Mouse (Mus musculus): ENCODE results near the gene Emilin3.
"Not testable (repeated sequence)": the region's sequence is repeated elsewhere in the genome, so short reads cannot be mapped to it uniquely, and the experiment has no call there.

Gene Emilin3
- long read RNA-seq, experiment 1: 0 reads
- long read RNA-seq, experiment 2: 0 reads

DNA sequence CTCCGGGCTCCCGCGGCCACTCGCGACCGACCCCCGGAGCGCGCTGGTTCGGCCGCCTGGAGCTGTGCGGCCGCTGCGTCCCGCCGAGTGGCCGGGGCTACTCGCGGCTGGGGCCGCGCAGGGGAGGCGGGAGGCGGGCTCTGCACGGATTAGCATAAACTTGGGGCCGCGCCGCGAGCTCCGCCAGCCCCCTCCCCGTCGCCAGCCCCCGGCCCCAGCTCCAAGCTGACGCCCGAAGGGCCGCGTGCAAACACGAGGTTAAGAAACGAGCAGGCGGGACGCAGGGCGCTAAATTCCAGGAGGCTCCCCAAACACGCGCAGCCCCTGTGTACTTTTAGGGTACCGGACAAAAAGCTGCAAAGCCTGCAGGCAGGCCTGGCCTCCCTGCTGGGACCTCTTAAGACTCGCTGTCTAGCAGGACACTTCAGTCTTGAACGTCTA lies at the start of gene Emilin3:
TSS of gene Emilin3 (minus strand) at position 98 of the 441 bp plus-strand sequence.
- intact Hi-C loops (cut with DNase I): no loop called here

DNA sequence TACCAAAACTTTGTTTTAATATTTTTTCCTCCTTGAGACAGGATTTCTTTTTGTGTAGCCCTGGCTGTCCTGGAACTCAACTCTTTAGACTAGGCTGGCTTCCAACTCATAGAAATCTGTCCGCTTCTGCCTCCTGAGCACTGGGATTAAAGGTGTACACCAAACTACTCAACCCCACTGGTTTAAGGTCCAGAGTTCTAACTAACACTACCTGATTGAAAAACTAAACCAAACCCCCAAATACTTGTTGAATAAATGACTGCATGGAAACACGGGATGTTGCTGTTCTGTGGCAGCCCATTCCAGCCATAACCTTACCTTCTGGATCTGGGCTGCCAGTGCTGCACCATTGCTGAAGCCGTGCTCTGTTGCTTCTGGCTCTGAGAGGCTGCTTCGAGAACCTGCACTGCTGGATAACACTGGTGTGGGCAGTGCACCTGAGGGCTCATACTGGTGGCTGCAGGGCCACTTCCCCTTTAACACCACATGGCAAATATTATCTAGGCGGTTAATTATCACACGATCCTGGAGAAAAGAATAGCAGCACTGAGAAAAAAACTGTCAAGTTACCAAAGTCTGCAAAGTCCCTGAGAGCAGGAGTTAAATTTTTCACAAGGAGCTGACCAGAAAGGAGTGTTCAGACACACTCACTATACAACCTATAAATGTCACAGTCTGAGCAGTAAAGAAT lies 49.0 kb upstream of the Emilin3 start:
- intact Hi-C loops (cut with DNase I): no loop called here

DNA sequence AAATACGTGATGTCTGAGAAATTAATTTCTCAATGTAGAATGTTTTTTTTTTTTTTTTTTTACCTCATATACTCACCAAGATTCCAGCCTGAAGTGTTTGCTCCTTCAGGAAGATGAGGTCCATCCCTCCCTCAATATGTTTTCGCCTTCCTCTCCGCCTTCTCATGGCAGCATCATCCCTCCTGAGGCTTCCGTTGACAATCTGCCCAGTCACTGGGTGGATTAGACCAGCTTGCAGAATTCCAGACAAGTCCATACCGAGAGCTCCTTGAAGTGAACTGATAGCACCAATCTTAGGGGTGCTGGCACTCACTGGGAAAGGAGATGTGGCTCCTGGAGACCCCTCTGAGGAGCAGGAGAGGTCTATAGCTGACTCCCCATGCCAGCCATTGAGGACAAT lies 47.8 kb upstream of the Emilin3 start:
- intact Hi-C loops (cut with DNase I): no loop called here

DNA sequence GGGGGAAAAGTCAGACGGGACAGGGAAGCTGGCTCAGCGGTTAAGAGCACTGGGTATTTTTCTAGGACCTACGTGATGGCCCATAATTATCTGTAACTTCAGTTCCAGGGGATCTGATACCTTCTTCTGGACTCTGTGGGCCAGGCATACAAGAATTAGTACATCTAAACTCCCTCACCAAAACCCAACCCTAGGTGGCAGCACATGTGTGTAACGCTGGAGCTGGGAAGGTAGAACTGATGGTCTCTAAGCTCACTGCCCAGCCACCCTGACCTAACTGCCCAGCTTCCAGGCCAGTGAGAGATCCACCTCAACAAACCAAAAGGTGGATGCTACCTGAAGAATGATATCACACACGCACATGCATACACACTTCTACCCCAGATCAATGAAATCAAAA lies 46.6 kb upstream of the Emilin3 start:
- intact Hi-C loops (cut with DNase I): no loop called here

DNA sequence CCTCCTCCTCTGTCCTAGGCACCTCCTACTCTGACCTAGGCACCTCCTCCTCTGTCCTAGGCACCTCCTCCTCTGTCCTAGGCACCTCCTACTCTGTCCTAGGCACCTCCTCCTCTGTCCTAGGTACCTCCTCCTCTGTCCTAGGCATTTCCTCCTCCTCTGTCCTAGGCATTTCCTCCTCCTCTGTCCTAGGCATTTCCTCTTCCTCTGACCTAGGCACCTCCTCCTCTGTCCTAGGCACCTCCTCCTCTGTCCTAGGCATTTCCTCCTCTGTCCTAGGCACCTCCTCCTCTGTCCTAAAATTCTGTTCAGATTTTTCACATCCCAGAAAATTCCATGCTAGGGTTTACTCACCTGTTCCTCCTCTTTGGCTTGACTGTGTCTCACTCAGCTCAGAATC lies 45.7 kb upstream of the Emilin3 start:
- intact Hi-C loops (cut with DNase I): not testable (repeated sequence)

DNA sequence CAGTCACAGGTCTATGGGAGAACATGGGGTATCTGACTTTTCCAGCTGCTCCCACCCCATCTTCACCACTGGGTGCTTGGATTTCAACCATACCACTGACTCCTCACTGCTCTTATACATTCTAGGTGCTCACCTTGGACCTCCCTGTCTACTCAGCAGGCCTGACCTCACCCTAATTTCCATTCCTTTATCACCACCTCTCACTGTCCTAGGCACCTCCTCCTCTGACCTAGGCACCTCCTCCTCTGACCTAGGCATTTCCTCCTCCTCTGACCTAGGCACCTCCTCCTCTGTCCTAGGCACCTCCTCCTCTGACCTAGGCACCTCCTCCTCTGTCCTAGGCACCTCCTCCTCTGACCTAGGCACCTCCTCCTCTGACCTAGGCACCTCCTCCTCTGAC lies 45.2 kb upstream of the Emilin3 start:
- intact Hi-C loops (cut with DNase I): not testable (repeated sequence)

DNA sequence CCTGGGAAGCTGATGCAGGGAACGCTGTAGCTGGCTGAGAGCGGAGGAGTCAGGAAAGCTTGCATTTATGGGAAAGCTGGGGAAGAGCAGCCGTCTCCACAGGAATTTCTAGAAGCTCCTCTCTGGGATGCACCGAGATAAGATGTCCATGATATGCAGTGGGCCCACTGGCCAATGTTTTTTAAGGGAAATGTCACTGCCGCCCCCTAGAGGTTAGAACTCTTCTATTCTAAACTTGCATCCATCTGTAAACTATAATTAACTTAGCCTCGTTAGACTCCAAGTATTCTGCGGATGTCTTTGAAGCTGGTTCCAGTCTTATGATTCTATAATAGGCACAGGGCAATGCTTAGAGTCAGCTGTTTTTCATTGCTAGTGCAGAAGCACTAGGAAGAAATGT lies 43.2 kb upstream of the Emilin3 start:
- intact Hi-C loops (cut with DNase I): no loop called here

DNA sequence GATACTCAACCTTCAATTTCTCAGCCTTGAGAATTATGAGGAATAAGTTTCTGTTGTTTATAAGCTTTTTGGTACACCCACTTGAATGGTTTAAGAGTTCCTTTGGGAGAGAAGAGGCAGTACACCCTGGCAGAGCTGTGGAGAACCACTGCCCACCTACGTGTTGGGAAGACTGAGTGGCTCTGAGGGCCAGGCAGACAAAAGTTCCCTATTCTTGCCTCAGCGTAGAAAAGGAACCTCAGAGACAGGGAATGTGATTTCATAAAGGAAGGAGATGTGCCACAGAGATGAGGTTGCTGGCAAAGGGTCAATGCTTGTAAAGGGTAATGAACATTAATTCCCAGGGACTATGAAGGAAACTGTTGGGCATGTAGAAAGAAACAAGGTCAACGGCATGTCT lies 42.4 kb upstream of the Emilin3 start:
- intact Hi-C loops (cut with DNase I): no loop called here

DNA sequence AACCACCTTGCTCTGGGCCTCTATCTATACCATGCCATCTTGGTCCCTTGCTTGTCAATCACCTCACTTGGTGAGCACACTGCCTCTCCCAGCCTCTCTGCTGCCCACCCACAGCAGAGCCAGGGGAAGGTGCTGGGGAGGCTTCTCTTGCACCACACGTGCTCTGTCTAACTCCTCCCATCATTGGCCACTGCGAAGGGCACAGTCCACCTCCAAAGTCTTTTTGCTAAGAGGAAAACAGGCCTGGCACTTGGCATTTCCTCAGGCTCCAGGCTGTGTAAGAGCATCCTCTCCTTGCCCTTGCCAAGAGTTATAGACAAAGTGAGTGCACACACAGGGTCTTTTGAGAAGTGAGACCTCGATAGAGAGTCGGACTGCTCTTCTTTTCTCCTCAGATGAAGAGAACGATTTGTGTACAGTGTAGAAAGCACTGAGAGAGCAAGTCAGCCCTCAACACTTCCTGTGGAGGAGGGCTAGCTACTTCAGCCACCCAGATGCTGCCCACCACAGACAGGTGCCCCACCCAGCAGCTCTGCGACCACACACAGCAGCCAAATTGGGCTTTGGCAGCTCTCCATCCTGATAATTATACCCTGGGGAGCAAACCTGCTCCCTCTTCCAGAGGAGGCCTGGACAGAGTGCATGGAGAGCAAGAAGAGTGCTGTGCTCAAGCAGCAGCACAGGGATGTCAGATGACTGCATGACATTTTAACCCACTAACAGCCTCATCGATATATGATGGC lies 41.2 kb upstream of the Emilin3 start:
- intact Hi-C loops (cut with DNase I): no loop called here

DNA sequence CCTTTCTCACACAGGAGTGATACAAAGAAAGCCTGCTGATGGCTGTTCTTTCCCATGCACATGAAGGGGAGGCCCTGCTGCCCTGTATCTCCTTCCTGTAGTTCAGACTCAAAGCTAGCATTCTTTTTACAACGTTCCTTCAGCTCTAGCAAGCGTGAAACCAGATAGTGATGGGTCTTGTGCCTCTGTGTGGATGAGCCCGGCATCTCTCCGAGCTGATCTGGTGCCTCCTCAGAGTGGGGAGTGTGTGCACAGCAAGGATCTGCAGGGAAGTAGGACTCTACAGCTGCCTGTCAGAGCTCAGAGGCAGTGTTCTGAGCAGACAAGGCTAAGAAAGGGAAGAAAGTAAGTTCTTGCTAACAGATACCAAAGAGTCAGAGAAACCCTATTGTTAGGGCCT lies 39.5 kb upstream of the Emilin3 start:
- intact Hi-C loops (cut with DNase I): no loop called here

DNA sequence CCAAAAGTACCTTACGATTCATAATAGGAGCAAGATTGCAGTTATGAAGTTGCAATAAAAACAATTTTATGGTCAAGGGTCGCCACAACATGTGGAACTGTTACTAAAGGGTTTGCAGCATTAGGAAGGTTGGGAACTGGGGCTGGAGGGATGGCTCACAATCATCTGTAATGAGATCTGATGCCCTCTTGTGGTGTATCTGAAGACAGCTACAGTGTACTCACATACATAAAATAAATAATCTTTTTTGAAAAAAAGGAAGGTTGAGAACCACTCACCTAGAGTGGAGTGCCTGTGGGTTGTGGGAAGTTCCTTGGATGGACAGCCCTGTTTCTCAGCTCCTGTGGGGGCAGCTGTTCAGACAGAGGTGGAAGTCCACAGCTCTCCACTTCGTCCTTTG lies 30.3 kb upstream of the Emilin3 start:
- intact Hi-C loops (cut with DNase I): no loop called here

DNA sequence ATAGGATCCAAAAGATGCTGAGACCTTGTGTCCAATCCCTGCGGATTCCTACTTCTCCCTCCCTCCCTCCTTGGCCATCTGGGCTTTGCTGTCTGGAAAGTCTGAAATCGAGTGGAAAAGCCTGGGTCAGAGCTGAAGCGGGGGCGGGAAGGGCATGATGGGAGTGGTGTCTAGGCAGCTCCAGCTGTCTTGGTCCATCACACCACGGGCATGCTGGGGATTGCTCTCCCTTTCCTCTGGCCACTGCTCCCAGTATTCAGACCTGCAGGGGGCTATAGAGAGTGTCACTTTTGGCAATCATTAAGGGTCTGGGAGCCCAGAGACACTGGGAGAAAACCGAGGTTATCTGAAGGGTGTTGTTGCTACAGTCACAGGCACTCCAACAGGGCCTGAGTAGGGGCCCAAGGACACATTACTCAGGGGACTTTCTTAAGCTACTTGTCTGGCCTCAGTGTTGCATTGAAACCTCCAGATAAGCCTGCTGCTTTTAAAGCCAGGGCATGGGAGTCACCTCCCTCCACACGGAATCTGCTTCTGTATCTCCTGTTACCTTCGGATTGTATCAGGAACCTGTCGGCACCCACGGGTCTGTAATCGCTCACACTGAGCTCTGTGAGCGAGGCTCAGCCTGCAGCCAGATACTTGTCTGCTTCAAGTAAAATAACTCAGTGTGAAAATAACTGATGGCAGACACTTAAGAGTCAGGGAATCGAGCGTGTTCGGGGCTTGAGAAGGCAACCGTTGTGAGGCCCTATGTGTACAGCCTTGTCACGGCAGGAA lies 29.0 kb upstream of the Emilin3 start:
- intact Hi-C loops (cut with DNase I): no loop called here

DNA sequence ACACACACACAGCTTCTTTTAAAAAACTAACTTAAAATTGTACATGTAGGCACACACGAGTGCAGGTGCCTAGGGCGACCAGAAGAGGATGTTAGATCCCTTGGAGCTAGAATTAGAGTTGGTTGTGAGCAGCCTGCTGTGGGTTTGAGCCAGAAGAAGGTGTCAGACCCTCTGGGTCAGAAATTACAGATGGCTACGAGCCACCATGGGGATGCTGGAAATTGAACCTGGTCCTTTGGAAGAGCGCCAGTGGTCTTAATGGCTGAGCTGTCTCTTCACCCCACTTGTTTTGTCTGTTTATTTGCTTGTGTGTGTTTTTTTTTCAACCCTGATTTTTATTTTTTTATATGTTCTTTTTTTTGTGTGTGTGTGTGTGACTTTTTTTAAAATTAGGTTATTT lies 22.3 kb upstream of the Emilin3 start:
- intact Hi-C loops (cut with DNase I): no loop called here

DNA sequence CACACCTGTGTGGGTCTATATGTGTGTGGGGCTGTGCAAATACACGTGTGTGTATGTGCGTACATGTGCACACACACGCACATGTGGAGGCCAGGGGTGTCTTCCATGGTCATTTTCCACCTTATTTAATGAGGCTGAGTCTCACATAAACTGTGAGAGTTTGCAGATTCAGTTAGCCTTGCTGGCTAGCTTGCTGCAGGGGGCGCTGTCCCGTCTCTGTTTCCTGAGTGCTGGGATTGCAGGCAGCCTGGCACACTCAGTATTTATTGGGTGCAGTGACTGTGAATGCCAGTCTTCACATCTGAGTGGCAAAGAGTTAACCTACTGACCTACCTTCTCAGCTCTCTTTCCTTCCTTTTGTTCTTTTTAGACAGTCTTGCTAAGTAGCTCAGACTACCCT lies 21.8 kb upstream of the Emilin3 start:
- intact Hi-C loops (cut with DNase I): no loop called here

DNA sequence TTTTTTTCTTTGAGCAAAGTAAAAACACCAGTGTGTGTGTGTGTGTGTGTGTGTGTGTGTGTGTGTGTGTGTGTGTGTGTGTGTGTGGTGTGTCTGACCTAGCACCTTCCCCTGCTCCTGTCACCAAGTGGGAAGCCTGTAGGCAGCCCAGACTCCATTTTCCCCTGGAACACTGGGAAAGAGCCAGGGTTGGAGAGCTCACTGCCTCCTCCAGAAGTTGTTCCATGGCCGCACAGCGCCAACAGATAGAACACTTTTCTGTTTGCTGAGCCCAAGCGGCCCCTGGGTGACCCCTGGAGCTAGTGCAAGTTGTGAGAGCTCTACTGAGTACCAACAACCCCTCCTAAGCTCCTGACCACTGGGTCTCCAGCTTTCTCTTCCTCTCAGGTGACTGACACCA lies 20.9 kb upstream of the Emilin3 start:
- intact Hi-C loops (cut with DNase I): no loop called here

DNA sequence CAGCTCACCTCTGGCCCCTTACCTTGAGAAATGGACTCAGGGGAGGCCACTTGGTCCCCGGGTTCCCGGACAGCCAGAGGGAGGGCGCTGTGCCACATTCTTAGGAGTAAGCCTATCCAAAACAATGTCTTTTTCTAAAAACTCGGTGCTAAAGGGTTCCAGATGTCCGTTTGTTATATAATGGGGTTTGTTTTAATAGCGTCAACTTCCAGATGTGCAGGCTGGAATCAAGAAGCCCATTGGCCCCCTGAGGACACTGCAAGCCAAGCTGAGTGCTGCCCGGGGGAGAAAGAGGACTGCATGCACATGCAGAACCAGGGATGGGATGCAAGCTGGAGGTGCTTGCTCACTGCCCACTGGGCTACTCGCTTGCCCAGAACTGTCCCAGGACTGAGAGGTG lies 20.2 kb upstream of the Emilin3 start:
- intact Hi-C loops (cut with DNase I): no loop called here

DNA sequence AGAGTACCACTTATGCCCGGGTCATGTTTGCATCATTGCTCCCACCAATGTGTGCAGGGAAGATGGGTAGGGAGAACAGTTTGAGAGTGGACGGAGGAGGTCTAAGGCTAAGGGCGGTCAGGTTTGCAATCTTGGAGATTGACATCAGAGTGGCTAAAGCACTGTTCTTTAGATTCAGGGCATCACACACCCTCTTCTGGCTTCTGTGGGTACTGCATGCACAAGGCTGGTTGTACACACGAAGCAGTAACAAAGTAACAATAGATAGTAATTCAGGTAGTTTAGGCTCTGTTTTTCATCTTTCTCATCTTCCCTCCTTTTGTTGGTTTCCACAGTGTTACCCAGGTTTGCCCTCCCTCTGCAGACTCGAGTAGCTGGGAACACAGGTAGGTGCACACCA lies 19.2 kb upstream of the Emilin3 start:
- intact Hi-C loops (cut with DNase I): no loop called here

DNA sequence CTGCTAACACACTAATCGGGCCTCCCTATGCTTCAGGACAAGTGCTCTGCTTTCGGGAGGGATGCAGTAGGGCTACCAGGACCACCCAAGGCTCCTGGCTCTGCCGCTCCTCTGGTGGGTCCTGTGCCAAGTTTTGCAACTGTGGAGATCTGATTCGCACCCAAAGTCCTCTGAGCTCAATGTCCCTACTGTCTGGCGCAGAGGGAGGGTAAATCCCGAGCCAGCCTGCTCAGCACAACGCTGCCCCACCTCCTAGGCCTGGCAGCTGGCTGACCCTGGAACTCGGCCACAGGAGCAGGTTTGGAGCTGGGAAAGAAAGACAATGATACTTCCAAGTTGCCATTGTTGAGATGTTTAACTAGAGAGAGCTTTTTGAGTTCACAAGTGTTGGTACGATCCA lies 13.1 kb upstream of the Emilin3 start:
- intact Hi-C loops (cut with DNase I): no loop called here

DNA sequence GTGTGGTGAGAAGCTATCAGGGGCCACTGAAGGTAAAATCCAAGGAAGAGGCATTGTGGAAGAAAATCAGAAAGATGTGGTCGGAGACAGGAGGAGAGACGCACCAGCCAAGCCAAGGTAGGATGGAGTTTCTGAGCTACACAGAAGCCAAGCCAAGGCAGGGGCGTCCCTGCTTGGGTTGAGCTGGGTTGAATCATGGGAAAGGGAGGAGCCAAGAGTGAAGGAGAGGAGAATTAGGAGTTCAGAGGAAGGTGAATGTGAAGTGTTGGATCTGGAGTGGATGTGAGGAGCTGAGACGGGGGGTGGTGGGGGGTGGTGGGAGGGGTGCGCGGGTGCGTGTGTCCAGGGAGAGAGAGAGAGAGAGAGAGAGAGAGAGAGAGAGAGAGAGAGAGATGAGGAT lies 9.2 kb upstream of the Emilin3 start:
- intact Hi-C loops (cut with DNase I): no loop called here

DNA sequence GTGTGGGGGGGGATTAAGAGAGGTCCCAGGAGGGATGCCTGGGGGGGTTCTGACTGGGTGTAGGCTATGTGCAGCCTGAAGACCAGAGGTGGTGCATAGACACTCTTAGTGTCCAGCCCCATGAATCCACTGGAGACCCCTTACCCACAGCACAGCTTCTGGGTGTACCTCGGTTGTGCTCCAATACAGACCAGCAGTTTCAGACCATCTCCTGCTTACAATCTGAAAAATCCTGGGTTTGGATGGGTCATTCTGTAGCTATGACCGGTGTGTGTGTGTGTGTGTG lies 6.7 kb upstream of the Emilin3 start:
- intact Hi-C loops (cut with DNase I): no loop called here

DNA sequence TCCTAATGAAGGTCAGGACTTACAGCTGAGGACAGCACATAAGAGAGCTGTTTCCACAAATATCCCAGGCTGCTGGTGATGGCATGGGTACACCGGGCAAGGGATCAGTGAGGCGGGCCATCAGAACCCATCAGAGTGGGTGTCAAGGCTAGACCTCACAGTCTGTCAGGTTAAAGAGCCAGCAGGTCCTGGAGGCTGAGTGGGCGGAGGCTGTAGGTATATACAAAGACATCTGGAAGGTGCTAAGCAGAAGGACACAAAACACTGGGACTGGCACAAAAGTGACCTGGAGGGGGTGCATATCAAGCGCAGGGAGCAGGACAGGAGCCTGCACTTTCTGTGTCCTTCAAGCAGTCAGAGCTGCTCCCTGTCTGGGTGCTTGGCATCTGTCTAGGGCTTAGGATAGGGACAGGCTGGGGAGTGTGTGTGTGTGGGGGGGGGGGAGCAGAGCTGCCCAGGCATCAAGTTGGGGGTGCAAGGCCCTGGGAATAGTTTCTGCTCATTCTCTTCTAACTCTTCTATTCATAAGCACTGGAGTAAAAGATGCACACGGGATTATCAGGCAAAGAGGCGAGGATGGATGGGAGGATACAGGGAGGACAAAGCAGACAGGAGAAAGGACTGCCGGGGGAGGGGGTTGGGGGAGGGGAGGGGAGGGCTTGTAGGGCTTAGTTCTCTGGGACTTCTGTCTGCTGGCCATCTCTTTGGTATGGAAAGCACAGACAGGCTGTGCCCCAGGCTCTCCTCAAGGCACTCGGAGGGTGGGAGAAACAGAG lies 6.2 kb upstream of the Emilin3 start:
- intact Hi-C loops (cut with DNase I): no loop called here

DNA sequence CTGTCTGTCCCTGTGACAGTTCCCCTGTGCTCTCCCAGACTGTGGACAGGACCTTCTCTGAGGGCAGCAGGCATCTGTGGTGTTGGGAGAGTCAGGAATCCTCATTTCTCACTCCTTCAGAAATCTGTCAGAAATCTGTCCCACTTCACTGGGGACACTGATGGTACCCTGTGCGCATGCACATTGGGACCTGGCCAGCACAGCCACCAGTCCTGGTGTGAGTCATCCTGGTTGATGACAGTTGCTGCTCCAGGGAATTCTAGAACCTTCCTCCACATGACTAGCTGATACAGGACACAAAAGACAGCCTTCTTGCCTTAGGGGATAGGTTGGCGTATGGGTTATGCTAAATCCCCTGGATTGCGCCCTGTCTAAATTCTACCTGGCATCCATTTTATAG lies 5.2 kb upstream of the Emilin3 start:
- intact Hi-C loops (cut with DNase I): no loop called here
